Mouse (Mus musculus) retina, postnatal 7 days (tissue): Measurements from ENCODE around the gene Cenps.
A peak's percentile ranks its signal among the peaks of the same experiment; 100 is the strongest.

Experiments
- DNase-seq: peaks from one replicate; pipeline ENCODE4 v3.0.0-alpha.2; 2012; ENCODE audit warnings: low read depth, low spot score

The Cenps gene

DNA sequence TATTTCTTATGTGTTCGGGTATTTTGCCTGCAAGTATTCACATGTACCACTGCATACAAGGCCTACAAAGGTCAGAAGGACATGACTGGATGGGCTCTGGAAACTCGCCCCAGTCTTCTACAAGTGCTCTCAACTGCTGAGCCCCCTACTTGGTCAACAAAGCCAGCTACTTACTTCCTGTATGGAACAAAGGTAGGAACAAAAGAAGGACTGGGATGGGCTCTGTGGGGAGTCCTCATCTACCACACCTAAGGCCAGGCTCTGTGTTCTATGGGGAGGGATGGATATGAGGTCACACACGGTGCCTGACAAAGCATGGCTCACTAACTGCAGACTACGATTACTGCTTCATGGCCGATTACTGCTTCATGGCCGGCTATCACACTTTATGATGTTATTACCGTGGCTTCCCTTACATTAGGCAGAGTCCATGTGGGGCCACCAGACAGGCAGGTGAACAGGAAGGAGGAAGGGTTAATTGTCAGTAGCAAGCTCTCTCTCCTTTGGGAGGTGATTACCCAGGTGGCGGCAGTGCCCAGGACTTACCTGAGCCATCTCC lies 20.1 kb upstream of the Cenps start:
- no peak for DNase-seq

GRCm38 (mm10) chr4:149155711-149156110 lies 18.3 kb upstream of the Cenps start:
- DNase-seq, result no peak

DNA sequence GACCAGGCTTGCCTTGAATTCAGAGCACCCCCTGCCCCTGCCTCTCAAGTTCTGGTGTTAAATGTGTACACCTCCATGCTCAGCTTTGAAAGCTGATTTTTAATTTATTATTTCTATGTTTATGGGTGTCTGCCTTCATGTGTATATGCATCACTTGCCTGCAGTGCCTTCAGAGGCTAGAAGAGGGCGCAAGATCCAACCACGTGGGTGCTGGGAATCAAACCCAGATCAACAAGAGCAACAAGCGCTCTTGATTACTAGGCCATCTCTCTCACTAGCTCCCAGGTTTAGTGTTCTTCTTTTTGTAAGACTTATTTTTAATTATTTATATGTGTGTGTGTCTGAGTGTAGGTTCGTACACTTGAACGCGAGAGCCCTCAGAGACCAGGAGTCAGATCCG lies 17.4 kb upstream of the Cenps start:
- no peak for DNase-seq

- no peak for DNase-seq
Observed at GRCm38 (mm10) chr4:149150721-149151120, 13.3 kb upstream of the Cenps start.

DNA sequence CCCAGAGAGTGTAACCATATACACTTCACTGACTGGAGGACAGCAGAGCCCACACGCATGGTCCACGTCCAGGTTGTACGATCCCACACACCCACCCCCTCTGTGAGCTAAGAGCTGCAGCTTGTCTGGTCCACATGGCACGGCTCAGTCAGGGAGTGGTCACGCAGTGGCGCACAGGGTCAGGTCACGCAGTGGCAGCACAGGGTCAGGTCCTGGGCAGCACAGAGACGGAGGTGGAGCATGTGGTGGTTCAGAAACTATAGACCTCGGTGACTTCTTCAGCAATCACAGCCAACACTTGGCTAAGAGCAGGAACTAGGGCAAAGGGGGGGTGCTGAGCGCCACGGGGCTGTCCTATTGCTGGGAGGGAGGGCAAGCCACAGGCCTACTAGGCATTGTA lies 12.8 kb upstream of the Cenps start:
- DNase-seq, result no peak

DNA sequence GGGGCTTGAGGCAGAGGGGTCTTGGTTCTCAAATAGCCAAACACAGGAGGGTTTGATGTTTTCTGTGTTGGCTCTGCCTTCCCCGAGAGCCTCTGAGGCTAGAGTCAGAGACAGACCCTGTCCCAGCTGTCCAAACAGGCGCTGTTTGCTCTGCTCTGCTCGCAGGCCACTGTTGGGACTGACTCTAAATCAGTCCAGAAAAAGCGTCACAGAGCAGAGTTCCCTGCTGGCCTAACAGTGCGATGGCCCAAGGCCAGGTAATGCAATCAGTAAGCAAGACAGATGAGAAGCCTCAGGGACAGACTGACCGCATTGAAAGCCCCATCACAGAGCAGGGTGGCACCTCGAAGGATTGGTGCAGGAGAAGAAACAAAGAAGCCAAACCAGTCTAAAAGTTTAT lies 12.2 kb upstream of the Cenps start:
- DNase-seq, result no peak

- no peak for DNase-seq
Observed at GRCm38 (mm10) chr4:149149196-149149595, 11.8 kb upstream of the Cenps start.

- no peak for DNase-seq
Observed at GRCm38 (mm10) chr4:149148084-149148483, 10.7 kb upstream of the Cenps start.

- no peak for DNase-seq
Observed at GRCm38 (mm10) chr4:149147528-149147927, 10.1 kb upstream of the Cenps start.

DNA sequence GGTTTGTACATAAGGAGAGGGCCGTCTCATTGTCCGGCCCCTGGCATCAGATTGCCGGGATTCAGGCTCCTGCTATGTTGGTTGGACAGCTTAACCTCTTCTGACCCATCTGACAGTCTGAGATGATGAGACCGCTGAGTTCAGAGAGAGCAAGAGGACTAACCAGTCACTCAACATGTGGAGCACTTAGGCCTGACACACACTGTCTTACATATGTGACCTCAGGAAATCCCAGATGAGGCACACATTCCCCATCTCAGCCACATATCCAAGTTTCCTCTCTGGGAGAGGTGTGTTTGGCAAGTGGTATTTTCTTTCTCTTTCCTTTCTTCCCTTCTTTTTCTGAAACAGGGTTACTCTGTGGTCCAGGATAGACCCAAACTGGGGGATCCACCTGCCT lies 7.7 kb upstream of the Cenps start:
- DNase-seq, result no peak

- DNase-seq, result peak; percentile 78
Observed at GRCm38 (mm10) chr4:149144459-149144858, 7.0 kb upstream of the Cenps start.

GRCm38 (mm10) chr4:149143594-149143993 lies 6.2 kb upstream of the Cenps start:
- DNase-seq, result no peak

DNA sequence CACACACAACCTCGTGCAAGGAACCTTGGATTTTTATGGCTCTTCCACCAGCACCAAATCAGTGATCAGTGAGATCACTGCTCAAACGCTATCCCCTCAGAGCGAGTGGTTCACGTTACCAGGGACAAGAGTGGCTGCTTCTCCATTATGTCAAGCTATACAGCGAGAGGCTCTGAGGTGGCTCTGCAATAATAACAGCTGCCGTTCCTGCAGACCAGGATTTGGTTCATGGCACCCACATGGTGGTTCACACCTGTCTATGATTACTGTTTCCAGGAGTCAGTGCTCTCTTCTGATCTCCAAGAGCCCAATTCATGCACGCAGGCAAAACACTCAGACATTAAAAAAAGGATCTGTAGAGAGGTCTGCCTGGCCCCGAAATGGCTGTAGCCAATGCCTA lies 1.1 kb upstream of the Cenps start:
- no peak for DNase-seq

DNA sequence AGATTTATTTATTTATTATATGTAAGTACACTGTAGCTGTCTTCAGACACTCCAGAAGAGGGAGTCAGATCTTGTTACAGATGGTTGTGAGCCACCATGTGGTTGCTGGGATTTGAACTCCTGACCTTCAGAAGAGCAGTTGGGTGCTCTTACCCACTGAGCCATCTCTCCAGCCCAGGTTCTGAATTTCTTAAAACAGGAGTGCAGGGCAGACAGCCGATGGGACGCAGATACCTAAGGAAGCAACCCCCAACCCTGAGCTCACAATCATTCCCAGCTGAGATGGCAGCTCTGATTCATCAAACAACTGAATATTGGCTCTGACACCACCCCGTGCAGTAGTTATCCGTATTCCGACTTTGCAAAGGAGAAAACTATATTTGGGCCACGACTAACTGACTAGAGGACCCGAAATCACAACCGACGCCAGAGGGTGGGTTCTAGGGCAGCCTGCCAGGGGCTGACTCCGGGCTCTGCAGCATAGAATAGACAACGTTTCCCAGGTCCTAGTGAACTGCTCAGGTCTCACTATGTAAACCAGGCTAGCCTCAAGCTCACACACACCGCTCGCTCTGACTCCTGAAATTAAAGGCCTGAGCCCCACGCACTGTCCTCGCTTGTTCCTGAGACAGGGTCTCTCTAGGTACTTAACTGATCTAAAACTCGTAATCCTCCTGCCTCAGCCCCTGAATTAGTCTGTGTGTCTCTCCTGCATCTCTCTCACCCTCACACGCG lies 1.1 kb downstream of the Cenps start:
- DNase-seq, result no peak

DNA sequence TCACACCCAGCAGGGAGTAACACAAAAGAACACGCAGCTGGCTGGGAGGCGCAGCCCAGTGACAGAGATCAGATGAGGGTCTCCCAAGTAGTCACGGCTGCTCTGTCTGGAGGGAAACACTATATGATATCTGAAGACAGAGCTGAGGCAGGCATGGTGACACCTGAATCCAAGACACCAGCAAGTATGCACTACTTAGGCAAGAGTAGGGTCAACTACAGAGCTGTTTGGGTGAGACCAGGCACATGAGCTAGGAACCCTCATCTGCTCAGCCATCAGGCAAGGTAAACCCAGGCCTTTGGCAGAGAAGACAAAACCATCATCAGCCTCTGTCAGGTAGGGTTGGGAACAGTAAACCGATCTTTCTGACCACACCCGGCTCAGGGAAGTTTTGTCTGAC lies 4.0 kb downstream of the Cenps start:
- no peak for DNase-seq

DNA sequence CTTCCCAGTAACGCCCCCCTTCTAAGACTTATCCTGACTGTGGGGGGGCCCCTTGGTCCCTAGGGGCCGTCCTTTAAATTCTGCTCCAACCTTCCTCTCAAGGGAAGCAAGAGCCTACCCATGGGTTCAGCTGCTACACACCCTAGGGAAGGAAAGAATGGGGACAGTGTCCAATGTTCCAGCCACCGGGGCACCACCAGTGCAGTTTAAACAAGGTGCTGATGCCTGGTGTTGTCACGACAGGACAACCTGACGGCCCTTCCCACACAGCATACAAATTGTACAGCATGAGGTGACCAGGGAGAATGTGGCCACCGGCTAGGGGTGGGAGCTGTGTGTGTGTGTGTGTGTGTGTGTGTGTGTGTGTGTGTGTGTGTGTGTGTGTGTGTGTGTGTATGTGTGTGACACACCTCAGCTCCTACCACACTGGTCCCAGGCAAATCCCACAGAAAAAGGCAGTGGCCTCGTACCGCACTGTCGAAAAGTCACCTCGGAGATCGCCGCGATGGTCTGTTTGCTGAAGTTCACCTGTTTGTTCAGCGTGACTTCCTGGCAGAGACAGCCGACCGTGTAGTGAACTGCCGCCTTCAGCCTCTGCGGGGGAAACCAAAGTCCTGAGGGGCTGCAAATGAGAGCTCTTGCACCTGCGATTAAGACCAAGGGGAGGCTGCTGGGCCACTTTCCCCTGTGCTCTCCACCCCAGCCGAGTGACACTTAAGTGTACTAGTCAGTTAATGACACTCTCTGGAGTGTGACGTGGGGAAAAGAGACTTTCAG lies 5.5 kb downstream of the Cenps start:
- no peak for DNase-seq

GRCm38 (mm10) chr4:149131021-149131752 lies 6.2 kb downstream of the Cenps start:
- DNase-seq, result no peak

DNA sequence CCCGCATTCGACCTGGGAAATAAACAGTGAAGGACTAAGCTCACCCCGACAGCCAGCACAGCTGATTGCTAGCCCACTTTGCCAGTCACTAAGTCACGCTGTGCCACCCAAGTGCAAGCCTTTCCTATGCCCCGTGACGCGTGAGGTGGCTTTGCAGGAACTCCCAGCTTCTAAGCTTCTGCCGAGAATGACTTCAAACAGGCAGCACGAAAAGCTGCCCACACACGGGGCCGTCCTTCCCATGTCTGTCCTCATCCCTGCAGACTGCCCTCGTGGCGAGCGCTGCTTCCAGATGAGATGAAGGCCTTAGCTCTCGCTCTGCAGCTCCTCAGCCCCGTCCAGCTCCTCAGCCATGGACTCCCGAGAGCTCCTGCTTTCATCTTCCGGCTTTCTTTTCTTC lies 9.0 kb downstream of the Cenps start:
- no peak for DNase-seq

GRCm38 (mm10) chr4:149126663-149127062 lies 10.8 kb downstream of the Cenps start, which contains the start of gene Cort:
Gene Cort, minus strand, starts transcription at chr4:149126763.
- no peak for DNase-seq

DNA sequence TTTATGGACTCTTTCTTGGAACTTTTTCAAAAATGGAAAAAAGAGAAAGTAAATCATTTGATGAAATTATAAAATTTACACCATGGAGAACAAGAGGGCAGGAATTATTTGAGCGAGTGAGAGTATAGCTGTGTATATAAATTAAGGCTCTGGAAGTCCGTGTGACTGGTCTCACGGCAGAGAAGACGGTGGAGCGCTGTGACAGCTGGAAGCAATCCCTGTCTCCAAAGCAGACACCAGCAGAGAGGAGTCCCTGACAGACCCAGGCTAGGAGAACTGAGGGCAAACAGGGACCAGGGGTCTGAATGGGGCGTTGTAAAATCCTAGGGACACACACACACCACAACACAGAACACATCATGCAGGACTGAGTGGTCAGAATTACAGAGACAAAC lies 11.3 kb downstream of the Cenps start:
- no peak for DNase-seq

- DNase-seq, result no peak
Observed at GRCm38 (mm10) chr4:149125341-149126114, 11.9 kb downstream of the Cenps start.
